Mouse (Mus musculus) CH12.LX (cell line): ENCODE results near the gene Cc2d1b. TPM values are rescaled to one million over a fixed set of nuclear protein-coding genes. Genes with fewer than 3 reads are reported as not detected.

ENCODE experiments used
- DNase-seq: peaks from one replicate; pipeline ENCODE4 v3.0.0-alpha.2; 2013; ENCODE audit errors: extremely low read depth
- H3K27ac ChIP-seq: 2 replicates; pipeline ENCODE4 v1.5.1; 2012; ENCODE audit warnings: low read depth, mild to moderate bottlenecking, control low read depth, moderate library complexity; ENCODE audit not compliant: insufficient read depth
- H3K27me3 ChIP-seq: replicated peaks from 2 replicates; pipeline ENCODE3; 2012; ENCODE audit warnings: inconsistent platforms
- H3K36me3 ChIP-seq, 2 experiments: replicated peaks in 1 of 2; 2 replicates each; pipeline versions ENCODE3 to v1.6.1; 2012; ENCODE audit warnings: inconsistent platforms in 1 of 2, low read length in 1 of 2, mild to moderate bottlenecking in 1 of 2, mixed read lengths in 1 of 2, moderate library complexity in 1 of 2; ENCODE audit not compliant: control insufficient read depth in 1 of 2, insufficient read depth in 1 of 2
- H3K4me1 ChIP-seq, 2 experiments: 2 replicates each; pipeline ENCODE4 v1.6.1; 2012; ENCODE audit warnings: inconsistent platforms in 1 of 2, moderate library complexity in 1 of 2; ENCODE audit not compliant: insufficient read depth in 2 of 2, control insufficient read depth in 1 of 2
- H3K4me2 ChIP-seq: 2 replicates; pipeline ENCODE4 v1.6.1; 2012; ENCODE audit warnings: low read depth, mild to moderate bottlenecking, control low read depth; ENCODE audit not compliant: poor library complexity, insufficient read depth, severe bottlenecking
- H3K4me3 ChIP-seq, 3 experiments: fragments of 150-350 bp in 1 of 3; sonication (generic) in 1 of 3; replicated peaks in 1 of 3; 2 replicates each; pipeline versions ENCODE3 to v1.5.1; 2011 to 2012; ENCODE audit warnings: low read depth in 2 of 3, low read length in 2 of 3, mild to moderate bottlenecking in 2 of 3, moderate library complexity in 2 of 3, control low read depth in 1 of 3, improper control_type of control experiment in 1 of 3, inconsistent platforms in 1 of 3, mixed read lengths in 1 of 3; ENCODE audit not compliant: poor library complexity in 1 of 3
- H3K79me2 ChIP-seq: replicated peaks from 2 replicates; pipeline ENCODE4 v1.6.1; 2012; ENCODE audit warnings: mild to moderate bottlenecking, moderate library complexity; ENCODE audit not compliant: control insufficient read depth, poor library complexity, insufficient read depth, severe bottlenecking; ENCODE audit errors: extremely low read depth
- H3K9ac ChIP-seq: 2 replicates; pipeline ENCODE4 v1.6.1; 2012; ENCODE audit warnings: low read depth, mild to moderate bottlenecking, control low read depth, moderate library complexity; ENCODE audit not compliant: insufficient read depth
- H3K9me3 ChIP-seq: replicated peaks from 2 replicates; pipeline ENCODE3; 2012; ENCODE audit warnings: low read length, inconsistent platforms, mixed read lengths
- BHLHE40 ChIP-seq: IDR thresholded peaks from 2 replicates; pipeline ENCODE4 v1.6.1; 2011; ENCODE audit warnings: mild to moderate bottlenecking, low read depth, low read length, improper control_type of control experiment
- CHD2 ChIP-seq: IDR thresholded peaks from 2 replicates; pipeline ENCODE4 v1.6.1; 2011; ENCODE audit warnings: low read length, improper control_type of control experiment
- CTCF ChIP-seq, 2 experiments: IDR thresholded peaks in 1 of 2; conservative IDR thresholded peaks in 1 of 2; 2 replicates each; pipeline ENCODE4 v1.5.1; 2011 to 2012; ENCODE audit warnings: low read depth in 2 of 2, low read length in 2 of 2, improper control_type of control experiment in 1 of 2, inconsistent platforms in 1 of 2, mild to moderate bottlenecking in 1 of 2, moderate library complexity in 1 of 2
- E2F4 ChIP-seq: IDR thresholded peaks from 2 replicates; pipeline ENCODE4 v1.6.1; 2011; ENCODE audit warnings: low read depth, low read length, improper control_type of control experiment; ENCODE audit not compliant: insufficient replicate concordance
- ELF1 ChIP-seq: IDR thresholded peaks from 2 replicates; pipeline ENCODE4 v1.6.1; 2014; ENCODE audit warnings: low read depth, mild to moderate bottlenecking, inconsistent platforms, low read length, improper control_type of control experiment
- ETS1 ChIP-seq: conservative IDR thresholded peaks from 2 replicates; pipeline ENCODE4 v1.6.1; 2012; ENCODE audit warnings: low read depth, mild to moderate bottlenecking, inconsistent platforms, low read length, improper control_type of control experiment, moderate library complexity
- IRF4 ChIP-seq: IDR thresholded peaks from 2 replicates; pipeline ENCODE4 v1.6.1; 2014; ENCODE audit warnings: low read depth, mild to moderate bottlenecking, inconsistent platforms, low read length, improper control_type of control experiment
- KAT2A ChIP-seq: IDR thresholded peaks from 2 replicates; pipeline ENCODE4 v1.6.1; 2012; ENCODE audit warnings: low read length, improper control_type of control experiment, inconsistent platforms; ENCODE audit not compliant: insufficient replicate concordance
- MAX ChIP-seq: IDR thresholded peaks from 2 replicates; pipeline ENCODE4 v1.6.1; 2011; ENCODE audit warnings: low read length, improper control_type of control experiment
- MXI1 ChIP-seq: IDR thresholded peaks from 2 replicates; pipeline ENCODE4 v1.6.1; 2011; ENCODE audit warnings: mild to moderate bottlenecking, low read depth, low read length, improper control_type of control experiment
- MYC ChIP-seq: IDR thresholded peaks from 2 replicates; pipeline ENCODE4 v1.6.1; 2011; ENCODE audit warnings: low read depth, mild to moderate bottlenecking, improper control_type of control experiment, low read length
- NRF1 ChIP-seq: IDR thresholded peaks from 2 replicates; pipeline ENCODE4 v1.6.1; 2014; ENCODE audit warnings: low read depth, mild to moderate bottlenecking, inconsistent platforms, low read length, improper control_type of control experiment, moderate library complexity
- PAX5 ChIP-seq: IDR thresholded peaks from 2 replicates; pipeline ENCODE4 v1.6.1; 2012; ENCODE audit warnings: low read length, inconsistent platforms, mixed read lengths
- POLR2A ChIP-seq: IDR thresholded peaks from 2 replicates; pipeline ENCODE4 v1.6.1; 2011; ENCODE audit warnings: low read depth, mild to moderate bottlenecking, improper control_type of control experiment, low read length
- POLR2AphosphoS2 ChIP-seq: IDR thresholded peaks from 2 replicates; pipeline ENCODE4 v1.6.1; 2011; ENCODE audit warnings: low read depth, low read length, improper control_type of control experiment
- RCOR1 ChIP-seq: conservative IDR thresholded peaks from 2 replicates; pipeline ENCODE4 v1.6.1; 2012; ENCODE audit warnings: low read depth, mild to moderate bottlenecking, inconsistent platforms, low read length, improper control_type of control experiment
- SMC3 ChIP-seq: IDR thresholded peaks from 2 replicates; pipeline ENCODE4 v1.6.1; 2011; ENCODE audit warnings: low read depth, low read length, improper control_type of control experiment
- UBTF ChIP-seq: IDR thresholded peaks from 2 replicates; pipeline ENCODE4 v1.6.1; 2012; ENCODE audit warnings: low read depth, mild to moderate bottlenecking, inconsistent platforms, low read length, improper control_type of control experiment, moderate library complexity
- USF1 ChIP-seq: IDR thresholded peaks from 2 replicates; pipeline ENCODE4 v1.6.1; 2014; ENCODE audit warnings: low read depth, mild to moderate bottlenecking, inconsistent platforms, low read length, improper control_type of control experiment
- ZMIZ1 ChIP-seq: IDR thresholded peaks from 2 replicates; pipeline ENCODE4 v1.6.1; 2012; ENCODE audit warnings: low read depth, mild to moderate bottlenecking, inconsistent platforms, low read length, improper control_type of control experiment
- dilution Hi-C: fragments of 300-500 bp; cut with MboI; formaldehyde crosslinking; loops from 2 replicates; pipeline ENCODE4 v1.14.3; 2020; ENCODE audit warnings: low sequenced_read_pairs; ENCODE audit not compliant: extremely low pct_unique_long_range_greater_than_20kb, extremely low pct_ligation_motif_present
- in situ Hi-C: fragments of 300-500 bp; cut with MboI; formaldehyde crosslinking; loops from 3 replicates; pipeline ENCODE4 v1.14.3; 2019; ENCODE audit warnings: low sequenced_read_pairs, low pct_ligation_motif_present, low pct_unique_long_range_greater_than_20kb, mixed read lengths
- polyA plus RNA-seq: library from polyadenylated mRNA; unstranded; fragments of >175 nt; gene quantifications from 2 replicates; pipeline ENCODE4 v1.2.1, GENCODE M21; 2012; ENCODE audit warnings: low read depth; ENCODE audit not compliant: insufficient read length
- total RNA-seq, 2 experiments: library from RNA; depleted of rRNA; stranded (reverse); fragments of 300-350 nt in 1 of 2; fragments of >200 nt in 1 of 2; gene quantifications; 2 replicates each; pipeline ENCODE4 v1.2.3; 2012 to 2014

Cc2d1b gene
- total and polyA plus RNA-seq, 3 experiments: 48.9 to 61.4 (median 57.5) TPM

GRCm38 (mm10) chr4:108618586-108618985 lies 1.2 kb upstream of the Cc2d1b start:
- in situ Hi-C loops: no loop called here
- peaks cover 6 to 49% of the 10 kb centered on the region in 2 experiments for H3K36me3 ChIP-seq

GRCm38 (mm10) chr4:108619165-108619564 lies 575 bp upstream of the Cc2d1b start:
- Histone ChIP-seq H3K9ac (peak overlapping the region; percentile 79), H3K9me3 (no peaks in the 10 kb centered on the region), H3K4me1 (peaks cover 4 to 29% of the 10 kb centered on the region in 2 experiments; a peak in 3 of 4 replicates), H3K27me3 (no peaks in the 10 kb centered on the region), H3K36me3 (peaks cover 12 to 50% of the 10 kb centered on the region in 2 experiments), H3K27ac (peak overlapping the region; percentile 56), H3K4me2 (peak overlapping the region; percentile 72), H3K79me2 (peaks cover 3% of the 10 kb centered on the region; the same call in 1 of the 2 replicates), H3K4me3 (peak overlapping the region; percentile 70 to 88 (median 76))
- TF ChIP-seq BHLHE40 (0 out of 2 replicates have a peak, but pooled peaks have one; percentile 19), MXI1 (peak; percentile 75), ETS1 (peak; percentile 14; the same call in 1 of the 2 replicates), MAX (peak; percentile 84), POLR2AphosphoS2 (no peak; the same call in 1 of the 2 replicates), PAX5 (no peak), CHD2 (peak; percentile 24; the same call in 1 of the 2 replicates), ZMIZ1 (peak; percentile 6; the same call in 1 of the 2 replicates), CTCF (conservative IDR thresholded peaks at IDR 0.05 in 1 of 2, IDR thresholded peaks at IDR 0.05 in 1 of 2; ENCODE audit: low read depth in 2 of 2, low read length in 2 of 2) (peak in 1 of 2 experiments; percentile 9; a peak in 1 of 4 replicates), KAT2A (0 out of 2 replicates have a peak, but pooled peaks have one; percentile 23), POLR2A (no peak), NRF1 (no peak), E2F4 (no peak), IRF4 (0 out of 2 replicates have a peak, but pooled peaks have one; percentile 12), MYC (peak; percentile 85), USF1 (no peak; the same call in 1 of the 2 replicates), UBTF (peak; percentile 55; the same call in 1 of the 2 replicates)
- dilution Hi-C loops: no loop called here
- in situ Hi-C loops: no loop called here
- peak; percentile 46 for DNase-seq

More at GRCm38 (mm10) chr4:108618586-108618985, 1.2 kb upstream of the Cc2d1b start:
- Histone ChIP-seq H3K9ac (peak overlapping the region; percentile 79), H3K4me1 (peaks cover 4 to 29% of the 10 kb centered on the region in 2 experiments; a peak in 3 of 4 replicates), H3K27me3 (no peaks in the 10 kb centered on the region), H3K9me3 (no peaks in the 10 kb centered on the region), H3K27ac (peak overlapping the region; percentile 56), H3K4me2 (peak overlapping the region; percentile 72), H3K4me3 (peak overlapping the region; percentile 70 to 88 (median 76)), H3K79me2 (peaks cover 3% of the 10 kb centered on the region; the same call in 1 of the 2 replicates)
- DNase-seq: peak; percentile 60
- dilution Hi-C loops: no loop called here
- TF ChIP-seq KAT2A (no peak), BHLHE40 (peak; percentile 36; the same call in 1 of the 2 replicates), SMC3 (no peak), E2F4 (no peak), CTCF (conservative IDR thresholded peaks at IDR 0.05 in 1 of 2, IDR thresholded peaks at IDR 0.05 in 1 of 2; ENCODE audit: low read depth in 2 of 2, low read length in 2 of 2) (no peak), ELF1 (no peak), RCOR1 (no peak)
